Mouse (Mus musculus) intestine, embryonic 15.5 days (tissue): ENCODE data around the gene Tyw1. TPM values are rescaled to one million over a fixed set of nuclear protein-coding genes. Genes with fewer than 3 reads are reported as not detected.

Source experiments
- ATAC-seq: fragments of 200-750 bp; cut with Nextera tagmentation; 2 replicates; pipeline ENCODE4 v1.8.0; 2017; ENCODE audit warnings: moderate TSS enrichment, moderate library complexity
- H3K27ac ChIP-seq: fragments of 300-500 bp; sonication (generic); 2 replicates; pipeline ENCODE4 v1.5.1; 2015; ENCODE audit warnings: mild to moderate bottlenecking, inconsistent platforms
- H3K27me3 ChIP-seq: fragments of 300-500 bp; sonication (generic); replicated peaks from 2 replicates; pipeline ENCODE4 v1.6.1; 2015; ENCODE audit warnings: inconsistent platforms
- H3K36me3 ChIP-seq: fragments of 300-500 bp; sonication (generic); 2 replicates; pipeline ENCODE4 v1.6.1; 2015; ENCODE audit warnings: inconsistent platforms
- H3K4me1 ChIP-seq: fragments of 300-500 bp; sonication (generic); replicated peaks from 2 replicates; pipeline ENCODE4 v1.6.1; 2015; ENCODE audit warnings: inconsistent platforms
- H3K4me2 ChIP-seq: fragments of 300-500 bp; sonication (generic); replicated peaks from 2 replicates; pipeline ENCODE4 v1.6.1; 2015; ENCODE audit warnings: mild to moderate bottlenecking, inconsistent platforms
- H3K4me3 ChIP-seq: fragments of 300-500 bp; sonication (generic); replicated peaks from 2 replicates; pipeline ENCODE4 v1.5.1; 2015; ENCODE audit warnings: inconsistent platforms
- H3K9ac ChIP-seq: fragments of 300-500 bp; sonication (generic); 2 replicates; pipeline ENCODE4 v1.6.1; 2015; ENCODE audit warnings: inconsistent platforms
- H3K9me3 ChIP-seq: fragments of 300-500 bp; sonication (generic); 2 replicates; pipeline ENCODE4 v1.6.1; 2016; ENCODE audit warnings: inconsistent platforms
- WGBS: fragments of 180-500 bp; shearing (Covaris S2); methylation state at CpG from one replicate; pipeline ENCODE4 v1.1.7; 2015; 5-methylcytosine and 5-hydroxymethylcytosine counted together
- polyA plus RNA-seq: library from polyadenylated mRNA; unstranded; fragments of >200 nt; fragmentation: Nextera tagmentation; extraction: Ambion mirVana; gene quantifications from 2 replicates; pipeline ENCODE4 v1.2.1, GENCODE M21; 2015

Gene Tyw1
- polyA plus RNA-seq, 1 experiment from 2014 or later = 24.0 TPM

DNA sequence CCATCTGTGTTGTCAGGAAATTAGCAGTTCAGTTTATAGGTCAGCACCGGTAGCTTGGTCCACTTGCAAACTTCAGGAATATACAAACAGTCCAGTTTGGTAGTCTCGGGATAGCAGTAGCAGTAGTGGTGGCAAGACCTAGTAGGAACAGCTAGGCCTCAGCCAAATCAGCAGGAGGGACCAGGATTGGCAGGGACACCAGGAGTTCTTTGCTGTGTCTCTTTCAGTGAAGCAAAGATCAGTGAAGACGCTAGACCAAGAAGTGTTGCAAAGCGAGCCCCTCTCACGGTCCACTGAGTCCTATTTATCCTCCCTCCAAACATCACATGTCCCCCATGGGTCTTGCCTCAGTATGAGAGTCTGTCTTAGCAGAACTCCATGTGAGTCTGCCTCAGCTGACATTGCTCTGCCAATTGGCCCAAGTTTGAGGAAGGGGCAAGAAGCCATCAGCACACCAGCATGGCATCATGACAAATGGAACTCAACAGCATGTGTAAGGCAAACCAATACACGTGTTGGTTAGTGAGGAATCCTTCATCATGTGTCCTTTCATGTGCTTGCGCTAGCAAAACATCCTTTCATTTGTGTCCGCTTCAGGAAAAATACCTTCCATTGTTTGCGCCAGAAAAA is 43.5 kb downstream of the Tyw1 start:
- Histone ChIP-seq H3K36me3 (peaks cover 4% of the 10 kb centered on the region), H3K27me3 (no peaks in the 10 kb centered on the region), H3K9ac (no peak overlapping the region), H3K4me1 (no peaks in the 10 kb centered on the region), H3K4me2 (no peak overlapping the region), H3K9me3 (no peaks in the 10 kb centered on the region), H3K27ac (no peak overlapping the region), H3K4me3 (no peak overlapping the region)
- WGBS = 91% methylated on average over 9 of the region's 9 CpGs
- no peak for ATAC-seq

GRCm38 (mm10) chr5:130299526-130299925 is 44.1 kb downstream of the Tyw1 start:
- Histone ChIP-seq H3K4me2 (no peak overlapping the region), H3K27ac (no peak overlapping the region), H3K9me3 (no peaks in the 10 kb centered on the region), H3K4me1 (no peaks in the 10 kb centered on the region), H3K27me3 (no peaks in the 10 kb centered on the region), H3K4me3 (no peak overlapping the region), H3K9ac (no peak overlapping the region), H3K36me3 (peaks cover 4% of the 10 kb centered on the region)
- ATAC-seq = no peak
- 93% methylated on average over 8 of the region's 8 CpGs for WGBS

DNA sequence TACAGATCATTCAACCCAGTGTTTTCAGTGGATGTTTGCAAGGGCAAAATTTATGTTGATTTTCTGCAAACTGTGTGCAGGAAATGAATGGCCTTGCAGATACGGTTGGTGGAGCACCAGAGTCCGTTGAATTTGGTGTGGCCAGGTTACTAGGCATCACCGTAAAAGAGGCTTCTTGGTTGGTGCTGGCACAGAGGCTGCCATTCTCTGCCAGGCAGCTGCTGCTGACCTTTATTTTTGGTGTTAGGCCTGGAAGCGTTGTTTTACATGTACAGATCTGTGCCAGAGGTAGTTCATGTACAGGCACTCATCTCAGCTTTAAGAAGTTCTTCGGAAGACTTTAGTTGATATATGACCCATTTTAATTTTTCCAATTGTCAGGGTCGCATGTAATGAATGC is 48.2 kb downstream of the Tyw1 start:
- Histone ChIP-seq H3K4me2 (no peak overlapping the region), H3K4me3 (no peak overlapping the region), H3K27me3 (no peaks in the 10 kb centered on the region), H3K27ac (no peak overlapping the region), H3K4me1 (no peaks in the 10 kb centered on the region), H3K9me3 (no peaks in the 10 kb centered on the region), H3K9ac (no peak overlapping the region), H3K36me3 (no peaks in the 10 kb centered on the region; the same call in 1 of the 2 replicates)
- no peak for ATAC-seq
- 89% methylated on average over 6 of the region's 6 CpGs for WGBS

GRCm38 (mm10) chr5:130307921-130308320 is 52.5 kb downstream of the Tyw1 start:
- Histone ChIP-seq H3K27ac (no peak overlapping the region), H3K27me3 (no peaks in the 10 kb centered on the region), H3K4me1 (no peaks in the 10 kb centered on the region), H3K4me2 (no peak overlapping the region), H3K9me3 (no peaks in the 10 kb centered on the region), H3K36me3 (no peaks in the 10 kb centered on the region; the same call in 1 of the 2 replicates), H3K9ac (no peak overlapping the region), H3K4me3 (no peak overlapping the region)
- 72% methylated on average over 7 of the region's 7 CpGs for WGBS
- no peak for ATAC-seq

- no peaks in the 10 kb centered on the region for H3K9me3 ChIP-seq
- H3K4me3 ChIP-seq = no peak overlapping the region
- no peaks in the 10 kb centered on the region for H3K4me1 ChIP-seq
- no peak overlapping the region for H3K27ac ChIP-seq
- no peaks in the 10 kb centered on the region; the same call in 1 of the 2 replicates for H3K36me3 ChIP-seq
- H3K27me3 ChIP-seq = no peaks in the 10 kb centered on the region
- no peak for ATAC-seq
- H3K9ac ChIP-seq = no peak overlapping the region
- no peak overlapping the region for H3K4me2 ChIP-seq
- 96% methylated on average over 4 of the region's 4 CpGs for WGBS
These were observed 54.7 kb downstream of the Tyw1 start for GRCm38 (mm10) chr5:130310077-130310476.

DNA sequence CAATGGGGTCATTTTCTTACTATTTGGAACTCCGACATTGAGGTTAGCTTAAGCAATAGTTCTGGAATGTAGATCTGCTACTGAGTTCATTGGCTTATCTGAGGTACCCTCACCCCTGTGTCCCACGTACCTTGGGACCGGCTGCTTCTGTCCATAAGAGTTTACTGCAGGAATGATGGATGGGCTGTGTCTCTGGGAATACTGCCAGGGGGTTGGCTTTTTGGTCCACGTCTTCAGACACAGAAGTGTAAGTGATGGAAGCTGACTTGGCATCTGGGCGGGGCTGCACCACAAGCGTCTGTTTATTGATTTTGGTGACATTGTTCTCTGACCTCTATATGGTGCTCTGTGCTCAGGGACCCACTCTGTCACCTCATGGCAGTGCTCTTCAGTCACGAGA is 55.4 kb downstream of the Tyw1 start:
- ATAC-seq = no peak
- H3K27me3 ChIP-seq = no peaks in the 10 kb centered on the region
- no peak overlapping the region for H3K27ac ChIP-seq
- H3K4me3 ChIP-seq = no peak overlapping the region
- WGBS = 66% methylated on average over 7 of the region's 7 CpGs
- H3K9me3 ChIP-seq = no peaks in the 10 kb centered on the region
- no peaks in the 10 kb centered on the region for H3K4me1 ChIP-seq
- no peaks in the 10 kb centered on the region; the same call in 1 of the 2 replicates for H3K36me3 ChIP-seq
- no peak overlapping the region for H3K9ac ChIP-seq
- H3K4me2 ChIP-seq = no peak overlapping the region

DNA sequence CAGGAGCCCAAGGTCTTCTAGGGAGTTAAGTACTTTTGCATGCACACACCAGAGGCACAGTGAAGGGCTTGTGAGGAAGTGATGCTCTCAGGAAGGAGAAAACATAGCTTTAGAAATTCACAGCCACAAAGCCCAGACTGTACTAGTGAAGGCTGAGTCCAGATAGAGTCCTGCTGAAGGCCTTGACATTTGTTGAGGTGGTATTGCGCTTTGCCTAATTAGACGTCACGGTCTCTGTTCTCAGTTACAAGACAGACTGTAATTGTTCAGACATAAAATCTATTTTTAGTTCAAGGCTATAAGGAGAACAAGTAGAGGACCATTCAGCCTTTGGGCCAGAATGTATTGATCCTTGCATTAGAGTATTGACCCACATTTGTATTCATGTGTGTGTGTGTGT is 58.1 kb downstream of the Tyw1 start:
- no peaks in the 10 kb centered on the region for H3K9me3 ChIP-seq
- H3K36me3 ChIP-seq = peaks cover 2% of the 10 kb centered on the region; the same call in 1 of the 2 replicates
- no peak overlapping the region for H3K27ac ChIP-seq
- H3K9ac ChIP-seq = no peak overlapping the region
- H3K4me2 ChIP-seq = no peak overlapping the region
- no peaks in the 10 kb centered on the region for H3K27me3 ChIP-seq
- 90% methylated on average over 3 of the region's 3 CpGs for WGBS
- H3K4me3 ChIP-seq = no peak overlapping the region
- ATAC-seq = no peak
- H3K4me1 ChIP-seq = no peaks in the 10 kb centered on the region

DNA sequence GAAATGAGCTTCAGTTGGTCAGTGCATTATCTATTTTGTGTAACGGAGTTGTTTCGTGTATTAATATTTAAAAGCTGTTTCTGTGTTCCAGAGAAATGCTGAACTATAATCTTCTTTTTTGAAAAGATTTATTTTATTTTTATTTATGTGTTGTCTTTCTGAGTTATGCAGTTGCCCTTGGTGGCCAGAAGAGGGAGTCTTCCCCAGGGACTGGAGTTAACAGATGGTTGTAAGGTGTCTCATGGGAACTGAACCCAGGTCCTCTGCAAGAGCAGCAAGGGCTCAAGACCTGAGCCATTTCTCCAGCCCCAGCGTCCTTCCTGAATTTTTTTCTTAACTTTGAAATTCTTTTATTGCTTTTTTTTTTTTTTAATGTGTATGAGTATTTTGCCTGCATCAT is 59.5 kb downstream of the Tyw1 start:
- Histone ChIP-seq H3K27me3 (no peaks in the 10 kb centered on the region), H3K9me3 (no peaks in the 10 kb centered on the region), H3K4me1 (no peaks in the 10 kb centered on the region), H3K4me3 (no peak overlapping the region), H3K4me2 (no peak overlapping the region), H3K36me3 (peaks cover 2% of the 10 kb centered on the region; the same call in 1 of the 2 replicates), H3K9ac (no peak overlapping the region), H3K27ac (no peak overlapping the region)
- 95% methylated on average over 3 of the region's 3 CpGs for WGBS
- ATAC-seq = no peak

GRCm38 (mm10) chr5:130316321-130316720 is 60.9 kb downstream of the Tyw1 start:
- H3K4me3 ChIP-seq = no peak overlapping the region
- no peaks in the 10 kb centered on the region for H3K9me3 ChIP-seq
- H3K4me1 ChIP-seq = no peaks in the 10 kb centered on the region
- ATAC-seq = no peak
- H3K27ac ChIP-seq = no peak overlapping the region
- H3K36me3 ChIP-seq = peaks cover 2% of the 10 kb centered on the region; the same call in 1 of the 2 replicates
- H3K4me2 ChIP-seq = no peak overlapping the region
- 81% methylated on average over 9 of the region's 9 CpGs for WGBS
- H3K27me3 ChIP-seq = no peaks in the 10 kb centered on the region
- no peak overlapping the region for H3K9ac ChIP-seq

- Histone ChIP-seq H3K4me3 (no peak overlapping the region), H3K27ac (no peak overlapping the region), H3K9me3 (no peaks in the 10 kb centered on the region), H3K4me1 (no peaks in the 10 kb centered on the region), H3K4me2 (no peak overlapping the region), H3K36me3 (0 out of 2 replicates have a peak, but pooled peaks cover 5% of the 10 kb centered on the region), H3K9ac (no peak overlapping the region), H3K27me3 (no peaks in the 10 kb centered on the region)
- 92% methylated on average over 5 of the region's 5 CpGs for WGBS
- no peak for ATAC-seq
These were observed 64.4 kb downstream of the Tyw1 start for GRCm38 (mm10) chr5:130319783-130320182.

DNA sequence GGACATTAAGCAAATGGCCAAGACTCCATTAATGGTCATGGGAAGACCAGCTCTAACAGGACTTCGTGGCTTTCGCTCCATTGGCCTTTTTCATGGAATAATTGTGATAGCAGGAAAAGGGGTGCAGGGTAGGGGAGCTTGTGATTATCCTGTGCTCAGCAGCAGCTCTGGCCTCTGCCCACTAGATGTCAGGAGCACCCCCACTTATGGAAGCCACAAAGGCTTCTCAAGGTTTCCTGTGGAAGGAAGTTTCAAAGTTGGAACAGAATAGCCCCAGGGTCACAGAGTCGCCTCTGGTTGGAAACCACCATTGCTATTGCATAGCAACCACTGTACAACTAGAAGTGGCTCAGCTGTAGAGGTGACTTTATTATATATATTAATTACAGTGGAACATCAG is 65.1 kb downstream of the Tyw1 start:
- no peak overlapping the region for H3K4me2 ChIP-seq
- H3K36me3 ChIP-seq = peaks cover 7% of the 10 kb centered on the region; the same call in 1 of the 2 replicates
- no peaks in the 10 kb centered on the region for H3K4me1 ChIP-seq
- no peak overlapping the region for H3K4me3 ChIP-seq
- no peaks in the 10 kb centered on the region for H3K9me3 ChIP-seq
- no peak overlapping the region for H3K9ac ChIP-seq
- 72% methylated on average over 3 of the region's 3 CpGs for WGBS
- H3K27me3 ChIP-seq = no peaks in the 10 kb centered on the region
- ATAC-seq = no peak
- no peak overlapping the region for H3K27ac ChIP-seq

DNA sequence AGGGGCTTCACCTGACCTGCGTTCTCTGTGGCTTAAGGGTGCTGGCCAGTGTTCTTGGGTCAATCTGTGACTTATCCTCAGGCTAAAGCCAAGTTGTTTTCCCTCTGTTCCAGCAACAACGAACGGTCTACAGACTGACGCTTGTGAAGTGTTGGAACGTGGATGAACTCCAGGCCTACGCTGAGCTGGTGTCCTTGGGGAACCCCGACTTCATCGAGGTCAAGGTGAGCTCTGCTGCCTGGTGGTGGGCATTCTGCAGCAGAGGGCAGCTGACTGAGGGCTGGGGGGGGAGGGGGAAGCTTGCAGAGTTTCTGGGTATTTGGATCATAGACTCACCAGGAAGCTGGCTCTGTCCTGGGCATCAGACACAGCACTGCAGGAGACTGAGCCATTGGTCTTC is 70.1 kb downstream of the Tyw1 start:
- Histone ChIP-seq H3K4me3 (no peak overlapping the region), H3K27ac (no peak overlapping the region), H3K4me2 (no peak overlapping the region), H3K4me1 (no peaks in the 10 kb centered on the region), H3K9me3 (no peaks in the 10 kb centered on the region), H3K9ac (no peak overlapping the region), H3K36me3 (peaks cover 7% of the 10 kb centered on the region; the same call in 1 of the 2 replicates), H3K27me3 (no peaks in the 10 kb centered on the region)
- ATAC-seq = no peak
- 94% methylated on average over 8 of the region's 8 CpGs for WGBS

DNA sequence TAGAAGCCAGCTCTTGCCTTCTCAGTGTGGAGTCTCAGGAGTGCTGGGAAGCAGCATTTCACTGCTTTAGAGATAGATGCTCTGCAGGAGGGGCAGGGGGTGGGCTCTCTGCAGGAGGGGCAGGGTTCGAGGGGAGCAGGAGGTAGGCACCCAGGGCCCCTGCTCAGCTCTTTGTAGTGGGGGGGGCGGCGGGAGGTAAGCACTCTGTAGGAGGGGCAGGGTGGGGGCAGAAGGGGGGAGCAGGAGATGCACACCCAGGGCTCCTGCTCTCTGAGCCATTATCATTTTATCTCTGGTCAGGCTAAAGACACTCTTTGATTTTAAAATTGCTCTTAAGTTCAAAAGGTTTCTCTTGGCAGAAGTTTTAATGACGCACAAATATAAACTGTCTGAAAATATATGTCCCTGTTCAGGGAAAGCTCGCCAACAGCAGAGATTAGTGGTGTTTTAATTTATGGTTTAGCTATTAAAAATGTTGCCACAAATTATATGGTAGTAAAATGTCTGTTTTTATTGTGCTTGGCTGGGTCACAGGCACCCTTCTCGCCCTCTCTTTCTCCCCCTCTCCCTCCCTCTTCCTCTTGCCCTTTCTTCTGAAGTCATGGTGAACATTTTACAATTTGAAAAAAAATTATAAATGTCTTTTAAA is 72.3 kb downstream of the Tyw1 start:
- H3K4me1 ChIP-seq = no peaks in the 10 kb centered on the region
- H3K27ac ChIP-seq = no peak overlapping the region
- H3K9ac ChIP-seq = no peak overlapping the region
- H3K4me2 ChIP-seq = no peak overlapping the region
- H3K4me3 ChIP-seq = no peak overlapping the region
- H3K36me3 ChIP-seq = peaks cover 7% of the 10 kb centered on the region; the same call in 1 of the 2 replicates
- H3K27me3 ChIP-seq = no peaks in the 10 kb centered on the region
- no peak for ATAC-seq
- H3K9me3 ChIP-seq = no peaks in the 10 kb centered on the region
- 58% methylated on average over 6 of the region's 6 CpGs for WGBS
